Mouse (Mus musculus): ENCODE data around the gene Fam83e.

Gene Fam83e

DNA sequence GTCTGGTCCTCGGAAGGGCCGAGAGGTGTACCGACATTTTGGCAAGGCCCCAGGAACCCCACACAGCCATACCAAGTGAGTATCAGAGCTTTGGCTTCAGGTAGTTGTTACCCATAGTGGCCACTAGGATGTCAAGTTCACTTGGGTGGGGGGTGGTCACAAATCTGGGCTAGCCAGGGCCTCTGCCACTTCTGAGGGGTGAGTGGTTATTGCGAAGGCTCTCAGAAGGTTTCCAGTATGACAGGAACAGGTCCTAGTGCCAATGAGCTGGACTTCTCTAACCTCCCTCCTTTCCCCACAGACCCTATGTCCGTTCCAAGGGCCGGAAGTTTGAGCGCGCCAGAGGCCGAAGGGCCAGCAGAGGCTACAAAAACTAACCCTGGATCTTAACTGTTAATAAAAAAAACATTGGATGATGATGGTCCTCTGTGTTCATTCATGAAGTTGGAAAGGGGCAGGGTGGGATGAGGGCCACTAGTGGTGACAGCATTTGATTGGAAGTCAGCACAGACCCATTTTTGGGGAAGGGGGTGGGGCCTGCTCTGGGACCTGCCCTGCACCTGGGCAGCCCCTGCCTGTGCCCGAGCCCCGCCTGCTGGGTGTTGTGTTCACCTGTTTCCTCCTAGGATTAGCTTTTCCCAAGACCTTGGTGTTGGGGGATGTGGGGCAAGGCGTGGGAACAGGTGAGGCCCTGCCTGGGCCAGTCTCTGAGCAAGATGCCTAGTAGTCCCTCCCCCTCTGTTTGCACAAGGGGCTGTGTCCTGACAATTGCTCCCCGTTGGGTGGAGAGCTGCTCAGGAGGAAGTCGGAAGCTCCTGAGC, at the start of gene Fam83e:
TSS of gene Fam83e (plus strand) at position 800 of the 821 bp plus-strand sequence.
- no peak for DNase-seq (ENCODE audit: low spot score)

- no peak for DNase-seq (ENCODE audit: low spot score)
These were observed 43.3 kb upstream of the Fam83e start for GRCm38 (mm10) chr7:45677627-45678295.

DNA sequence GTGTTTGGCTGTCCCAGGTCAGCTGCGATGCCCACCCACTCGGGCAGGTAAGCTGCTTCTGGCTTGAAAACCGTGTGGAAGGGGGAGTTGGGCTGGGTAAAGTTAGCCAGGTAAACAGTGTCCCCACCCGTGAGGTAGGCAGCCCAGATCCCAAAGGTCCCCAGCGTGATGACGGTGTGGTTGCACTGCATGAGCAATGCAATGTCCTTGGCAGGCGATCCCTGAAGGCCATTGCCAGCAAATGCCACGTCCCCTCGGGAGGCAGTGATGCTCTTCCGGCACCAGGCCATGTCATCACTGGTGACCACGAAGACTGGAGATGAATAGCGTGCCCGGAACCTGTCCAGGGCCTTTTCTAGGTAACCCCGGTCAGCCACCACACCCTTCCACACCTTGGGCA, 42.5 kb upstream of the Fam83e start:
- DNase-seq (ENCODE audit: low spot score): no peak

GRCm38 (mm10) chr7:45679966-45680621, 40.9 kb upstream of the Fam83e start:
- DNase-seq (ENCODE audit: low spot score): no peak

- no peak for DNase-seq (ENCODE audit: low spot score)
These were observed 39.8 kb upstream of the Fam83e start for GRCm38 (mm10) chr7:45681046-45681736.

- peak; percentile 84 for DNase-seq (ENCODE audit: low spot score)
These were observed 38.6 kb upstream of the Fam83e start for GRCm38 (mm10) chr7:45682144-45683126.

GRCm38 (mm10) chr7:45683396-45684050, 37.5 kb upstream of the Fam83e start, which contains the start of gene Ntn5:
TSS of gene Ntn5 (plus strand) at chr7:45684022.
- DNase-seq (ENCODE audit: low spot score): no peak

DNA sequence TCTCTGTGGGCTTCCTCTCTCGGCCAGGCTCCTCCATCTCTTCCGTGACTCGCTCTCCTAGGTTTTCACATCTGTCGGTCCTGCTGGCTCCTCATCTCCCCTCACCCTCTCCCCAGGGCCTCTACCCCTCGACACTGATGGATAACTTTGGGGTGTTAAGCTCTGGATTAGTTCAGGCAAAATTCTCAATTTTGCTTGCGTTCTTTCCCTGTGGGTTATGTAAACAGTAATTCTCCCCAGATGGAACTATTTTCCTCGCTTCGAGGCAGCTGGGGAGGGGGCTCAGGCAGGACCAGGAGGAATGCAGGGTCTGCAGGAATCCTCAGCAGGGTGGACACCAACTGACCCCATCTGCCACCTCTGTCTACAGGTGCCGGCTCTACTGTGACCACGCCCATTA, 35.2 kb upstream of the Fam83e start:
- no peak for DNase-seq (ENCODE audit: low spot score)

DNA sequence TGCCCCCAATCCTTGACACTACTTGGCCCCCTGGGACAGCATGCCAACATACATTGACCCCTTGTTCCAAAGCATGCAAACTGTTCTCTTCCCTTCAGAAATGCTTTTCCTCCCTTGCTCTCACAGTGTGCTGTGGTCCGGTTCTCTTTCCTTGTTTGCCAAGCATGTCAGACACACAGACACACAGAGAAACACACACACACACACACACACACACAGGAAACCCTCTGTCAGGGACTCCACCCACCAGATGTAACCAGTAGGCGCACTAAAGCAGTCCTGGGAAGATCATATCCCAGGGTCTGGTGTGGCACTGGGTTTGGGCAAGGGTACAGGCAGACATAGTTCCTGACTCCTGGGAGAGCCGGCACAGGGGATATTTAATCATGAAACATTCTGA, 34.2 kb upstream of the Fam83e start:
- DNase-seq (ENCODE audit: low spot score): no peak

GRCm38 (mm10) chr7:45689099-45689498, 31.9 kb upstream of the Fam83e start:
- DNase-seq (ENCODE audit: low spot score): no peak

- DNase-seq (ENCODE audit: low spot score): no peak
These were observed 31.2 kb upstream of the Fam83e start for GRCm38 (mm10) chr7:45689800-45690199.

GRCm38 (mm10) chr7:45692364-45692763, 28.6 kb upstream of the Fam83e start:
- no peak for DNase-seq (ENCODE audit: low spot score)

GRCm38 (mm10) chr7:45693921-45694591, 27.0 kb upstream of the Fam83e start, which contains the start of gene Sec1:
TSS of gene Sec1 (minus strand) at chr7:45694402.
- DNase-seq (ENCODE audit: low spot score): no peak

GRCm38 (mm10) chr7:45695098-45695497, 25.9 kb upstream of the Fam83e start:
- no peak for DNase-seq (ENCODE audit: low spot score)

DNA sequence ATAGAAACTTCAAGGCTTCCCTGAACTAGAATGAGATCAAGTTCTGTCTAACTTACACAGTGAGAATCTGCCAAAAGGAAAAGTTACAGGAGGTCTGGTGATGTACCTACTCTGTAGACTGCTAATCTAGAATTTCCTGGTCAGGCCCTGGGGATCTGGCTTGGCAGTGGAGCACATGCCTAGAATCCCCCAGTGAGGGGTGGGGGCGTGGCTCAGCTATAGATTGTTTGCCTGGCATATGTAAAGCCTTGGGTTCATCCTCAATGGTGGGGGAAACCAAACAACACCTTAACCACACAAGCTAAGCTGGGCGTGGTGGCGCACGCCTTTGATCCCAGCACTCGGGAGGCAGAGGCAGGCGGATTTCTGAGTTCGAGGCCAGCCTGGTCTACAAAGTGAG, 23.1 kb upstream of the Fam83e start:
- no peak for DNase-seq (ENCODE audit: low spot score)

DNA sequence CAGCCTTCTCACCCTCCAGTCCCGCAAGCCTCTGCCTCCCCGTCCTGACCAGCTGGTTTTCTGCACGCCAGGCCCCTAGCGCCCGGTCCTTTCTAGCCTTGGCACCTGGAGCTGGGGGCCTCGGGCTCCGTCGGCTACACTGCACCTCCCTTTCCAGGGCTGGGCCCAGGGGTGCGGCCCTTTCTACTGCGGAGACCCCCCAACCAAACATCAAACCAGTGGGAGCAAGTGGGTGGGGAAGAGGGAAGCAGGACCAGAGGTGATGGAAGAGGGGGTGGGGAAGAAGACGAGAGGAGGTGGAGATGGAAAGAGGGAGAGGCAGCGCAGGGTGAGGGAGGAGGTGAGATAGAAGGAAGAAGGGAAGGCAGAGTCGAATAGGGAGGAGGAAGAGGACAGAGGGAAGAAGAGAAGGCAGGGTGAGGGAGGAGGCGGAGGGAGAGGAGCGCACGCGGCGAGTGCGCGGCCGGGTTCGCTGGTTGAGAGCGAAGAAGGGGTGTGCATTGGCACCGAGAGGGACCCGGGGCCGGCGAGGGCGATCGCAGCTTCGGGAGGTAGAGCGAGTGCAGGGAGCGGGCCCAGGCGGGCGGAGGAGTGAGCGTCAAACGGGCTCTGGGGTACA, 21.4 kb upstream of the Fam83e start, which contains the start of gene Car11:
TSS of gene Car11 (plus strand) at position 321 of the 619 bp plus-strand sequence.
- no peak for DNase-seq (ENCODE audit: low spot score)

GRCm38 (mm10) chr7:45700301-45701015, 20.6 kb upstream of the Fam83e start:
- DNase-seq (ENCODE audit: low spot score): peak; percentile 64

GRCm38 (mm10) chr7:45701072-45701471, 19.9 kb upstream of the Fam83e start:
- DNase-seq (ENCODE audit: low spot score): no peak

- no peak for DNase-seq (ENCODE audit: low spot score)
These were observed 19.4 kb upstream of the Fam83e start for GRCm38 (mm10) chr7:45701607-45702006.

Measured in yolk sac, embryonic 10.5 days (tissue).